Mouse (Mus musculus) stomach, embryonic 16.5 days (tissue): ENCODE measurements around the gene Gpr1. TPM values are rescaled to one million over a fixed set of nuclear protein-coding genes. Genes with fewer than 3 reads are reported as not detected.

Source experiments
- microRNA-seq: library from miRNA; unstranded; fragments of <30 nt; microRNA quantifications from one replicate; pipeline ENCODE4, GENCODE M21; 2016
- polyA plus RNA-seq: library from polyadenylated mRNA; unstranded; fragments of >200 nt; fragmentation: Nextera tagmentation; extraction: Ambion mirVana; gene quantifications from 2 replicates; pipeline ENCODE4 v1.2.1, GENCODE M21; 2015

Gpr1 gene
- polyA plus RNA-seq, 1 experiment from 2014 or later: 0.26 TPM

Small RNAs within 50 kb of the gene (microRNA-seq; reads per million reads assigned to microRNA genes)
- gene Gm24557 (not detected), gene Gm27512 (not detected)

Other genes with a start within 250 kb of the Gpr1 start
- gene Ino80d, start 99.9 kb downstream of the Gpr1 start, polyA plus RNA-seq: 8.0 and 10.5 TPM in 2 replicates
- gene Eef1b2, start 37.7 kb downstream of the Gpr1 start, polyA plus RNA-seq: 464 and 508 TPM in 2 replicates
- 132 and 137 TPM in 2 replicates for gene Ndufs1, start 37.7 kb downstream of the Gpr1 start, polyA plus RNA-seq
- 3.9 and 5.6 TPM in 2 replicates for gene Zdbf2, start 58.7 kb upstream of the Gpr1 start, polyA plus RNA-seq
- 2.0 TPM in 2 replicates for gene Adam23, start 231.3 kb upstream of the Gpr1 start, polyA plus RNA-seq